Mouse (Mus musculus) CD4-positive, CD25-positive, alpha-beta regulatory T cell, adult 4 months (primary cell): Measurements from ENCODE around the gene Actr3b. TPM values are rescaled to one million over a fixed set of nuclear protein-coding genes. Genes with fewer than 3 reads are reported as not detected.

Experiments
- polyA plus RNA-seq, 2 experiments: library from polyadenylated mRNA; unstranded; fragments of 100-300 nt; shearing (Covaris generic); gene quantifications; one replicate each; pipeline ENCODE4 v1.2.1; 2017

Actr3b gene
- polyA plus RNA-seq, 2 experiments from 2014 or later, result 0.82 to 1.1 TPM

Other genes with a start within 250 kb of the Actr3b start
- gene Cct8l1, start 243.9 kb upstream of the Actr3b start, polyA plus RNA-seq, result not detected
- gene Xrcc2, start 54.2 kb upstream of the Actr3b start, polyA plus RNA-seq, result 1 to 10 TPM; 4.2 to 4.3 TPM
- not detected for gene Gm21663, start 182.4 kb downstream of the Actr3b start, polyA plus RNA-seq
- not detected for gene Gm21671, start 194.4 kb downstream of the Actr3b start, polyA plus RNA-seq
- gene Gm21680, start 212.7 kb downstream of the Actr3b start, polyA plus RNA-seq, result not detected
- not detected for gene Gm21698, start 228.7 kb downstream of the Actr3b start, polyA plus RNA-seq
- gene Gm1979, start 244.8 kb downstream of the Actr3b start, polyA plus RNA-seq, result not detected